Mouse (Mus musculus) MEL-GATA-1-ER (cell line): ENCODE measurements at regions not wholly inside any gene's neighbourhood (a gene's known extent, or its start where the extent isn't known, plus 50 kb on each side); places are given as distances from the start of the nearest gene placed in this dataset.

Experiments
- DNase-seq: peaks from one replicate; pipeline ENCODE4 v3.0.0-alpha.2; 2012; ENCODE audit warnings: low read depth; ENCODE audit errors: extremely low read depth

- DNase-seq = no peak
These were observed 53.4 kb upstream of the Nab1 start for GRCm38 (mm10) chr1:52553871-52554270.

GRCm38 (mm10) chr1:52565812-52566211 lies 64.7 kb upstream of the Nemp2 start:
- DNase-seq = no peak

- no peak for DNase-seq
These were observed 58.8 kb upstream of the Nemp2 start for GRCm38 (mm10) chr1:52571674-52572073.

GRCm38 (mm10) chr1:52578298-52579056 lies 52.0 kb upstream of the Nemp2 start:
- peak; percentile 76 for DNase-seq

GRCm38 (mm10) chr1:52580132-52580896 lies 50.2 kb upstream of the Nemp2 start:
- no peak for DNase-seq
